Mouse (Mus musculus) liver, embryonic 14.5 days (tissue): ENCODE results near the gene Ifit3b. TPM values are rescaled to one million over a fixed set of nuclear protein-coding genes. Genes with fewer than 3 reads are reported as not detected.
"Not testable (repeated sequence)": the region's sequence is repeated elsewhere in the genome, so short reads cannot be mapped to it uniquely, and the experiment has no call there.

Source experiments
- ATAC-seq: fragments of 200-750 bp; cut with Nextera tagmentation; 2 replicates; pipeline ENCODE4 v1.8.0; 2017; ENCODE audit warnings: moderate number of reproducible peaks, mild to moderate bottlenecking, moderate library complexity; ENCODE audit not compliant: insufficient read depth
- DNase-seq, 3 experiments: peaks; one replicate each; pipeline ENCODE4 v3.0.0-alpha.2; 2012 to 2013; ENCODE audit warnings: low read depth in 3 of 3, low spot score in 3 of 3
- H3K27ac ChIP-seq: fragments of 300-500 bp; sonication (generic); 2 replicates; pipeline ENCODE4 v1.5.1; 2014; ENCODE audit warnings: moderate library complexity, mild to moderate bottlenecking, control low read depth, inconsistent platforms
- H3K27me3 ChIP-seq: fragments of 300-500 bp; sonication (generic); 2 replicates; pipeline ENCODE4 v1.6.1; 2014; ENCODE audit warnings: mild to moderate bottlenecking, low read length, moderate library complexity; ENCODE audit not compliant: control insufficient read depth, insufficient read depth
- H3K36me3 ChIP-seq: fragments of 300-500 bp; sonication (generic); replicated peaks from 2 replicates; pipeline ENCODE4 v1.6.1; 2014; ENCODE audit warnings: low read depth; ENCODE audit not compliant: control insufficient read depth, insufficient read depth
- H3K4me1 ChIP-seq, 2 experiments: fragments of 200-500 bp in 1 of 2; fragments of 300-500 bp in 1 of 2; sonication (generic) in 1 of 2; replicated peaks; 2 replicates each; pipeline ENCODE4 v1.6.1; 2012 to 2014; ENCODE audit warnings: antibody characterized with exemption in 1 of 2, inconsistent platforms in 1 of 2, low read length in 1 of 2; ENCODE audit not compliant: control insufficient read depth in 2 of 2, insufficient read depth in 2 of 2
- H3K4me2 ChIP-seq: fragments of 300-500 bp; sonication (generic); 2 replicates; pipeline ENCODE4 v1.6.1; 2014; ENCODE audit warnings: low read depth, mild to moderate bottlenecking, control low read depth, moderate library complexity
- H3K4me3 ChIP-seq, 2 experiments: fragments of 200-500 bp in 1 of 2; fragments of 300-500 bp in 1 of 2; sonication (generic) in 1 of 2; 2 replicates each; pipeline ENCODE4 v1.5.1; 2012 to 2014; ENCODE audit warnings: low read depth in 2 of 2, low read length in 2 of 2, mild to moderate bottlenecking in 2 of 2, control low read depth in 1 of 2, inconsistent platforms in 1 of 2, moderate library complexity in 1 of 2; ENCODE audit not compliant: insufficient read depth in 1 of 2
- H3K9ac ChIP-seq: fragments of 300-500 bp; sonication (generic); replicated peaks from 2 replicates; pipeline ENCODE4 v1.6.1; 2014; ENCODE audit warnings: mild to moderate bottlenecking, control low read depth, moderate library complexity
- H3K9me3 ChIP-seq: fragments of 300-500 bp; sonication (generic); 2 replicates; pipeline ENCODE4 v1.6.1; 2016; ENCODE audit warnings: low read length, mixed read lengths; ENCODE audit not compliant: control insufficient read depth
- CTCF ChIP-seq: IDR thresholded peaks from 2 replicates; pipeline ENCODE4 v1.5.1; 2016; ENCODE audit warnings: antibody characterized with exemption, low read depth, control low read depth
- EP300 ChIP-seq: IDR thresholded peaks from 2 replicates; pipeline ENCODE4 v1.6.1; 2016; ENCODE audit warnings: antibody characterized with exemption, low read depth
- WGBS: fragments of 180-500 bp; shearing (Covaris S2); extraction: QIAGEN DNeasy Blood & Tissue Kit; methylation state at CpG from one replicate; pipeline ENCODE4 v1.1.7; 2014; ENCODE audit not compliant: insufficient replicate concordance; 5-methylcytosine and 5-hydroxymethylcytosine counted together
- polyA plus RNA-seq, 2 experiments: library from polyadenylated mRNA; depleted of rRNA in 1 of 2; stranded (reverse) in 1 of 2; unstranded in 1 of 2; fragments of >200 nt; fragmentation: Nextera tagmentation in 1 of 2; extraction: Ambion mirVana in 1 of 2; gene quantifications; 2 replicates each; pipeline versions ENCODE4 v1.2.1 to v1.2.3; 2012 to 2014

Gene Ifit3b
- 0.12 and 0.21 TPM in 2 replicates for polyA plus RNA-seq (2012; rRNA removed)
- 0.11 and 0.24 TPM in 2 replicates for polyA plus RNA-seq (2014; fragmentation: Nextera tagmentation; extraction: Ambion mirVana)

- not testable (repeated sequence) for H3K9ac ChIP-seq, H3K9me3 ChIP-seq, DNase-seq, H3K27me3 ChIP-seq, H3K4me2 ChIP-seq, H3K4me1 ChIP-seq, H3K4me3 ChIP-seq, H3K27ac ChIP-seq, H3K36me3 ChIP-seq
- peak; percentile 50 for ATAC-seq
- 24% methylated on average over 4 of the region's 4 CpGs for WGBS
Measured at GRCm38 (mm10) chr19:34607237-34608051, at the start of gene Ifit3b. TSS of gene Ifit3b (plus strand) at chr19:34607970.

GRCm38 (mm10) chr19:34562556-34562955, 45.2 kb upstream of the Ifit3b start:
- Histone ChIP-seq H3K27ac (no peak overlapping the region), H3K4me2 (no peak overlapping the region), H3K36me3 (no peaks in the 10 kb centered on the region), H3K4me3 (no peak overlapping the region), H3K4me1 (peaks cover 0 to 4% of the 10 kb centered on the region in 2 experiments; a peak in 2 of 4 replicates), H3K27me3 (no peaks in the 10 kb centered on the region), H3K9ac (no peak overlapping the region), H3K9me3 (no peaks in the 10 kb centered on the region)
- DNase-seq = no peak
- no peak for TF ChIP-seq EP300
- no peak for TF ChIP-seq CTCF
- ATAC-seq = peak; percentile 15; the same call in 1 of the 2 replicates

GRCm38 (mm10) chr19:34566178-34566784, 41.5 kb upstream of the Ifit3b start:
- no peak for TF ChIP-seq EP300
- no peak for TF ChIP-seq CTCF
- Histone ChIP-seq H3K4me2 (no peak overlapping the region), H3K36me3 (no peaks in the 10 kb centered on the region), H3K9me3 (no peaks in the 10 kb centered on the region), H3K4me1 (peaks cover 0 to 4% of the 10 kb centered on the region in 2 experiments; a peak in 2 of 4 replicates), H3K27me3 (no peaks in the 10 kb centered on the region), H3K9ac (no peak overlapping the region), H3K27ac (no peak overlapping the region), H3K4me3 (no peak overlapping the region)
- ATAC-seq (no peak), DNase-seq (no peak)
- 45% methylated on average over 1 of the region's 1 CpGs for WGBS

- no peaks in the 10 kb centered on the region for H3K27me3 ChIP-seq
Measured at GRCm38 (mm10) chr19:34568988-34569895, 38.5 kb upstream of the Ifit3b start.

More at GRCm38 (mm10) chr19:34568988-34569895, 38.5 kb upstream of the Ifit3b start:
- H3K27ac ChIP-seq = no peak overlapping the region
- H3K9ac ChIP-seq = no peak overlapping the region
- no peaks in the 10 kb centered on the region for H3K4me1 ChIP-seq
- ATAC-seq (no peak), DNase-seq (no peak)
- TF ChIP-seq CTCF (no peak), EP300 (no peak)
- H3K9me3 ChIP-seq = no peaks in the 10 kb centered on the region
- H3K36me3 ChIP-seq = no peaks in the 10 kb centered on the region; the same call in 1 of the 2 replicates
- H3K4me2 ChIP-seq = no peak overlapping the region
- H3K4me3 ChIP-seq = no peak overlapping the region
- 62% methylated on average over 7 of the region's 7 CpGs for WGBS
